Mouse (Mus musculus) lung, postnatal 25 days (tissue): ENCODE data around the gene 9530068E07Rik.
"Not testable (repeated sequence)": the region's sequence is repeated elsewhere in the genome, so short reads cannot be mapped to it uniquely, and the experiment has no call there.

Experiments used
- DNase-seq: peaks from one replicate; pipeline ENCODE4 v3.0.0; 2022; ENCODE audit warnings: low spot score

The 9530068E07Rik gene

DNA sequence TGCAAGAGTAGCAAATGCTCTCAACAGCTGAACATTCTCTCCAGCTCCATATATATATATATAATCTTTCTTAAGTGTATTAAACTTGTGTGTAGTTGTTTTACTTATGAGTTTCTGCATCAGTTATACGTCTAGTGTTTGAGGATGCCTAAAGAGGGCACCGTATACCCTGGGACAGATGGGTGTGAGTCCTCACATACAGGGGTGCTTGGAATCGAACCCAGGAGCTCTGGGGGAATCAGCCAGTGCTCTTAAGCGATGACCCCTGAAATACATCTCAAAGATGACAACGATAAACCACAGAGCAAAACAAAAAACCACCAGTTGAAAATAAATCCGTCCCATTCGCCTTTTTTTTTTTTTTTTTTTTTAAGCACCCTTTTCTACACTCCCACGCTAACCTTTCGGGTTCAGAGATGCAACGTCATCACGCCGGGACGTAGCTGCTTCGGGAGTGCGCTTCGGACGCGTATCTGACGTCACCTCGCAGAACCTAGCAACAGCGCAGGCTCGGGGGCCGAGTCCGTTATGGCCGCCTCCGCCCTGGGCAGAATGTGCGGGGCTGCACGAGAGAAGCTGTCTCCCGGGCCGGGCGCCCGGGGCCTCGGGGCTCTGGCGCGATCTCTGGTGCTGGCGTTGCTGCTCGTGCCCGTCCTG, at the start of gene 9530068E07Rik:
TSS of gene 9530068E07Rik (plus strand) at position 489 of the 657 bp plus-strand sequence.
- peak; percentile 95 for DNase-seq

GRCm38 (mm10) chr11:52346635-52347005, 49.6 kb upstream of the 9530068E07Rik start:
- no peak for DNase-seq

- no peak for DNase-seq
Observed at GRCm38 (mm10) chr11:52348156-52348555, 48.1 kb upstream of the 9530068E07Rik start.

DNA sequence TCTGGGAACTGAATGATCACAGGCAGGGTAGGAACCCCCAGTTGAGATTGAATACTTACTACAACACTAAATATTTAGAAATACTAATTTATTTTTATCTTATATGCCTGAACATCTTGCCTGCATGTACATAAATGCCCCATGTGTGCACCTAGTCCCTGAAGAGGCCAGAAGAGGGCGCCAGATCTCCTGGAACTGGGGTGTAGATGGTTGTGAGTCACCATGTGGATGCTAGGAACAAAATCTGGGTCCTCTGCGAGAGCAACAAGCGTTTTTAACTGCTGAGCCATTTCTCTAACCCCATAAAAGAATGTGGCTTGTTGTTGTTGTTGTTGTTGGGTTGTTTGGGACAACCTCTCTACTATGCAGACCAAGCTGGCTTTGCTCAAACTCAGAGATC, 47.5 kb upstream of the 9530068E07Rik start:
- DNase-seq = no peak

DNA sequence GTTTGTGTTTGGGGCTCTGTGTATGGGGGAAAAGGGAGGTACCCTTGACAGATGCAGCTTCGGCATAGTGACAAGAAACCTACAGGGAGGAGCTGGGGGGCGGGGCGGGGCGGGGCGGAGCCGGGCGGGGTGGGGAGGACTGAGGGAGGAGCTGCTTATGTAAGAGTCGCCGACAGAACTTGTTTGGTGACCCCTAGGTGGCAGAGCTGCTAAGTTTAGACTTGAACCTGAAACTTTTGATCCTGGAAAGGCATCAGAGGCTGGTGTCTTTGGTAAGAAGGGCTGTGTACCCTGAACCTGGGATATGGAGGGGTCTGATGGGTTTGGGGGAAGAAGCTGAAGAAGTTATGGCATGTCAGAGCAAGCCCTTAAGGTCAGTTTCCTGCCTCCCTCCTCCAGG, 45.3 kb upstream of the 9530068E07Rik start:
- DNase-seq = peak; percentile 72

GRCm38 (mm10) chr11:52352271-52352670, 44.0 kb upstream of the 9530068E07Rik start:
- no peak for DNase-seq

GRCm38 (mm10) chr11:52354644-52355043, 41.6 kb upstream of the 9530068E07Rik start:
- no peak for DNase-seq

DNA sequence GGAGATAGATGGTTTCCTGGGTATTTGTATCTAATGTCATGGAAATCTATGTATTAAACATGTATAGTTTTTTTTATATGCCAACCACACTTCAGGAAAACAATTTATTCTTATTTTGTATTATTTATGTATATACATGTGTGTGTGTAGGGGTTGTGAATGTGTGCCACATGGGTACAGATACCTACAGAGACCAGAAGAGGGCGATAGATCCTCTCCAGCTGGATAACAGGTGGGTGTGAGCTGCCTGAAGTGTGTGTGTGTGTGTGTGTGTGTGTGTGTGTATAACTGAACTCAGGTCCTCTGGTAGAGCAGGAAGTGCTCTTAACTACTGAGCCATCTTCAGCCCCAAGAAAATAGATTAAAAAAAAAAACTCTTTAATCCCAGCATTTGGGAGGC, 40.6 kb upstream of the 9530068E07Rik start:
- DNase-seq = no peak

GRCm38 (mm10) chr11:52357091-52357490, 39.1 kb upstream of the 9530068E07Rik start:
- DNase-seq = not testable (repeated sequence)

DNA sequence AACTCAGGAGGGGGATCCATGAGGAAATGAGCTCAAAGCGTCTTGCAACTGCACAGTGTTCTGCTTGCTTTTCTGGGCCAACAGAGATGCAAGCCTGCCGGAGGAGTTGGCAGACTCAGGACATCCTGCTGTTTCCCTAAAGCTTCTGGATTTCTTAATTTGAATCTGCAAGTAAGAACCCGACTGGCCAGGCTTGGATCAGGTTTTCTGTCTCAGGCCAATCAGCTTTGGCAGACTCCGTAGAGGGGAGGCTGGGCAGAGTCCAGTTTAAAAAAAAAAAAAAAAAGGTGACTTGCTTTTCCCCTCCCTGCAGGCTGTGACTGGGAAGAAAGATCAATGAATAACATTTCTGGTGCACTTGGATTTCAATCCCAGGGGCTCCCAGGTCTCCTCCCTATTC, 37.7 kb upstream of the 9530068E07Rik start:
- peak; percentile 37 for DNase-seq

- DNase-seq = peak; percentile 71
Observed at GRCm38 (mm10) chr11:52359686-52360470, 36.4 kb upstream of the 9530068E07Rik start.

- peak; percentile 85 for DNase-seq
Observed at GRCm38 (mm10) chr11:52360471-52361277, 35.6 kb upstream of the 9530068E07Rik start, which contains the start of gene Vdac1. TSS of gene Vdac1 (plus strand) at chr11:52360860.

GRCm38 (mm10) chr11:52361287-52361921, 34.8 kb upstream of the 9530068E07Rik start:
- no peak for DNase-seq

DNA sequence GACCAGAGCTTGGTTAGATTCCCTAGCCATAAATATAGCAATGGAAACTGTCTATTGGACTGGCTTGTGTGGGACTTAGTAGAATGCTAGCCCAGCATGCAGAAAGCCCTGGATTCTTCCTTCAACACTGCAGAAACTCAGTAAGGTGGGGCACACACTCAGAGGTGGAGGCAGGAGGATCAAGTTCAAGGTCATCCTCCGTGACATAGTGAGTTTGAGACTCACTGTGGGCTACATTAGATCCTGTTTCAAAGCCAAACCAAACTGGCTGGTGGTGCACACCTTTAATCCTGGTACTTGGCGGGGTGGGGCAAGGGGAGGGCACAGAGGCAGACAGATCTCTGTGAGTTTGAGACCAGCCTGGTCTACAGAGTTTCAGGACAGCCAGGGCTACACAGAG, 31.9 kb upstream of the 9530068E07Rik start:
- no peak for DNase-seq

DNA sequence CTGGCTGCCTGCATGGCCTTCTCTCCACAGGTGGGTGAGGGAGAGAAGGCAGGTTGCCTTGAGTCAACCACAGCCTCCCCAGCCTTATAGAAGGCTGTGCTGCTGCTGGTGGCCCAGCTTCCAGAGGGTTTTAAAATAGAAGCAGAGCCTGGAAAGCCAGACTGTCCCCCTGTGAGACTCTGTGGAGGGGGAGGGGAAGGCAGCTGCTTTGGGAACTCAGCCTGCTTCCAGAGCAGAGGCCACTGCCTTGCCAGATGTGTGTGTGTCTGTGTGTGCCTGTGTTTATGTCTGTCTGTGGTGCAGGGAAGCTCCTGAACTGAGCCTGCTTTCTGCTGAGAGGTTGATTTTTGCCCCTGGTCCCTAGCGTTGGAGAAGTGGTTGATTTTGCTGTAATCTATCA, 31.1 kb upstream of the 9530068E07Rik start:
- no peak for DNase-seq

DNA sequence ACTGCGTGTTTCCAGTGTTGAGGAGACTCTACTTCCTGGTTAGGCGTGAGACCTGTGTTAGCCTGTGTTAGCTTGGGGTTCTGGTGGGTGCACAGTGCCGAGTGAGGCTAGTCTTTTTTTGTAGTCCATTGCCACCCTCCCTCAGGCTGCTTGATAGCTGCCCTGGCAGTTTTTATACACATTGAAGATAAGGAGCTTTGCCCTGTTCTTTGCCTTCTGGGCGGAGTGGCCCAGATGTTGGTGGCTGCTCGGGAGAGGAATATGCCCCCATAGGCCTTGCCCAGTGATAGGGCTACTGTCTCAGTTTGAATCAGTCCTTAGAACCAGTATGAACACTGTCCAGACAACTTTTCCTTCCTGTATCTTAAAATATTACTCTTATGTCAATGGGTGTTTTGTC, 29.9 kb upstream of the 9530068E07Rik start:
- no peak for DNase-seq

- DNase-seq = no peak
Observed at GRCm38 (mm10) chr11:52368176-52368985, 27.8 kb upstream of the 9530068E07Rik start.

DNA sequence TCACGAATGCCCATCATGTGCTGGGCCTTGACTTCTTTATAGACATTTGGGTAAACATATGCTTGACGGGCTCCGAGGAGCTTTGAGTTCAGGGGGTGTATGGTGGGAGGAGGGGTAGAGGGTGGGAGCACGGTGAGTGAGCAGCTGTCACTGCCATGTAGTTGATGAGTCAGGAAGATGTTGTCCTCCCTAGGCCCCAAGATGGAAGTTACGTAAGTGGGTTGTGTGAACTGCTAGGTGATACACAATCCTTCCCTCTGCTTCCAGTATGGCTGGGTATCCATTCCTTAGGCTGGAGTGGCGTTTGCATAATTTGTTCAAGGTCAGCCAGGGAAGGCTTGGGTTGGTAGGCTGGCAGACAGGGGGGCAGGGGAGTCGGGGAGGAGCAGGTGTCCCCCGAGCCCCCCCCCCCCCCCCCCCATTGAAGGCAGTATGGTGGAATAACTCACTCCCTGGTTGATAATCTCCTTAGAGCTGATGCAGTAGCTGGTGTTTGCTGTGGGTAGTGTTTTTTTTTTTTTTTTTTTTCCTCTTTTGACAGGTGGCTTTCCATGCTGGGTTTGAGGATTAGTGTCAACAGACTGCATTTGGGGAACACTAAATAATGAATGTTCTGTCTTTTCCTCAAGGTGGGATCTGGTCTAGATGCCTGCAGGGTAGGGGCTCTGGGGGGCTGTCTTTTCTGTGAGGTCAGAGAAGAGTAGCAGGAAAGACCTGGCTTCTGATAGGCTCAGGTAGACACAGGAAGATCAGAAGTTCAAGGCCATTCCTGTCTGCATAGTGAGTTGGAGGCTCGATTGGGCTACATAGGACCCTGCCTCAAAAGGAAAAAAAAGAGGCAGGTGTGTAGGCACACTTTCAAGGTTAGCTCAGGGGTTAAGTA, 26.7 kb upstream of the 9530068E07Rik start:
- no peak for DNase-seq

GRCm38 (mm10) chr11:52370135-52370452, 26.1 kb upstream of the 9530068E07Rik start:
- no peak for DNase-seq

DNA sequence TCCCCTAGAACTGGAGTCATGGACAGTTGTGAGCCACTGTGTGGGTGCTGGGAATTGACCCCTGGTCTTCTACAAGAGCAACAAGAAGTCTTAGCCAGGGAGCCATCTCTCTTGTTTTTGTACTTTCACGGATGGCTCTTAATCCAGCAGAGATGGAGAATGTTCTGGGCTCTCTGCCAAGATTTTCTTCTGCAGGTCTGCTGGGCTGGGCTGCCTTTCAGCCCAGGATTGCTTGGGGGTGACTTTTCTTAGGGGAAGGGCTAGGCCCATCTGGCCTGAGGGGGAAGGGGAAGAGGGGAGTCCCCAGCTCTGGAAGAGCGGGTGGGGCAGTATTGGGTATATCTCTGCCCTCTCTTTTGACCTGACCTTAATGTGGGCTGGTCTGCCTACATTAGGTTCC, 25.7 kb upstream of the 9530068E07Rik start:
- peak; percentile 45 for DNase-seq
